Mouse (Mus musculus) C2C12 (cell line): ENCODE measurements around the gene Cntfr.

Experiments
- CTCF ChIP-seq: IDR thresholded peaks from one replicate; pipeline ENCODE4 v1.5.1; 2011; ENCODE audit not compliant: control insufficient read depth, insufficient read depth, insufficient read length
- FOSL1 ChIP-seq: IDR thresholded peaks from one replicate; pipeline ENCODE4 v1.8.0; 2011; ENCODE audit warnings: mild to moderate bottlenecking, low read length; ENCODE audit not compliant: poor library complexity, insufficient read depth, severe bottlenecking
- MAX ChIP-seq: IDR thresholded peaks from one replicate; pipeline ENCODE4 v1.6.1; 2011; ENCODE audit warnings: mild to moderate bottlenecking, control low read depth
- USF1 ChIP-seq: IDR thresholded peaks from one replicate; pipeline ENCODE4 v1.6.1; 2011; ENCODE audit warnings: low read depth, mild to moderate bottlenecking, control low read depth, moderate library complexity

DNA sequence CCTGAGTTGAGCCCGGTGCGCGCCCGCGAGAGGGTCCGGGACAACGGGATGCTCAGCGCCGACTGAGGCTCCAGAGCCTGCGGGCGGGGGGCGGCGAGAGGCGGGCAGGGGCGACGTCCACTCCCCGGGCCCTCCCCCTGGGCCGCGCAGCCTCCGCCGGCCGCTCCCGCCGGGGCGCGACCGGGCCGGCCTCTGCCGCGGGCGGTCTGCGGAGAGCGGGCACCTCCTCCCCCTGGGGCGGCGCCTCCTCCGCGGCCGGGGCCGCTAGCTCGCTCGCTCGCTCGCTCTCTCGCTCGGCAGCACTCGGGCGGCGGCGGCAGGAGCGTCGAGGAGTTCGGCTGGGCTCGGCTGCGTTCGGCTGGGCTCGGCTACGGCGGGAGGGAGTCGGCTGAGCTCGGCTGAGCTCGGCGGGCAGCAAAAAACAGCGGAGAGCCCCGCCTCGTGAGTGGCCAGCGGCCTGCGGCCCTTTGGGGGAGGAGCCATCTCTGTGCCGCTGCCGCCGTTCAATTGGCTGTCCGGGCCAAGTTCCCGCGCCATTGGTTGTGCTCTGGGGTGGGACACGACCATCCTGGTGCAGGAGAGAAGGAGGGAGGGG lies 56.9 kb downstream of the Cntfr start, which contains the start of gene Enho:
- TF ChIP-seq CTCF = no peak
- TF ChIP-seq MAX = no peak
- TF ChIP-seq FOSL1 = no peak
- no peak for TF ChIP-seq USF1
